Mouse (Mus musculus) right cerebral cortex, postnatal 4 days (tissue): ENCODE results near the gene Slc25a39.
"Not testable (repeated sequence)": the region's sequence is repeated elsewhere in the genome, so short reads cannot be mapped to it uniquely, and the experiment has no call there.

ENCODE experiments used
- DNase-seq: peaks from one replicate; pipeline ENCODE4 v3.0.0-alpha.2; 2022

Gene Slc25a39

GRCm38 (mm10) chr11:102368347-102368746 lies 39.4 kb downstream of the Slc25a39 start:
- no peak for DNase-seq

GRCm38 (mm10) chr11:102367504-102368280 lies 40.1 kb downstream of the Slc25a39 start:
- DNase-seq: no peak

GRCm38 (mm10) chr11:102366103-102366502 lies 41.6 kb downstream of the Slc25a39 start, which contains the start of gene Slc4a1:
Gene Slc4a1, minus strand, starts transcription at chr11:102366203.
- DNase-seq: not testable (repeated sequence)

- no peak for DNase-seq
These were observed 42.0 kb downstream of the Slc25a39 start for GRCm38 (mm10) chr11:102365699-102366098.

- DNase-seq: no peak
These were observed 43.0 kb downstream of the Slc25a39 start for GRCm38 (mm10) chr11:102364570-102365371.

- DNase-seq: no peak
These were observed 44.1 kb downstream of the Slc25a39 start for GRCm38 (mm10) chr11:102363623-102364022.

GRCm38 (mm10) chr11:102361776-102362495 lies 45.8 kb downstream of the Slc25a39 start:
- DNase-seq: no peak

- DNase-seq: no peak
These were observed 49.4 kb downstream of the Slc25a39 start for GRCm38 (mm10) chr11:102358365-102358764.

GRCm38 (mm10) chr11:102356636-102357350 lies 51.0 kb downstream of the Slc25a39 start:
- DNase-seq: no peak

- DNase-seq: no peak
These were observed 51.6 kb downstream of the Slc25a39 start for GRCm38 (mm10) chr11:102356190-102356589.

- DNase-seq: no peak
These were observed 52.2 kb downstream of the Slc25a39 start for GRCm38 (mm10) chr11:102355501-102355900.

GRCm38 (mm10) chr11:102353021-102353431 lies 54.7 kb downstream of the Slc25a39 start:
- no peak for DNase-seq
